Mouse (Mus musculus): Measurements from ENCODE around the gene Fmnl2.

- no peak for TF ChIP-seq POLR2A (IDR thresholded peaks at IDR 0.05; ENCODE audit: insufficient read length, low read depth)
- TF ChIP-seq CEBPB (IDR thresholded peaks at IDR 0.05; ENCODE audit: insufficient read depth, poor library complexity, severe bottlenecking): no peak
- TF ChIP-seq REST (IDR thresholded peaks at IDR 0.05; ENCODE audit: insufficient read depth, insufficient read length): no peak
- no peak for TF ChIP-seq POLR2AphosphoS2 (IDR thresholded peaks at IDR 0.05; ENCODE audit: insufficient read length, low read depth)
- TF ChIP-seq MYOD1 (IDR thresholded peaks at IDR 0.05; ENCODE audit: control insufficient read depth in 1 of 3, insufficient read length in 2 of 3, low read depth in 2 of 3): peak in 1 of 3 experiments; percentile 1
- TF ChIP-seq USF1 (IDR thresholded peaks at IDR 0.05; ENCODE audit: low read depth): no peak
- no peak for TF ChIP-seq MAX (IDR thresholded peaks at IDR 0.05; ENCODE audit: low read depth)
- peak in 1 of 3 experiments; percentile 10 for TF ChIP-seq MYOG (IDR thresholded peaks at IDR 0.05; ENCODE audit: control insufficient read depth in 1 of 3, insufficient read depth in 1 of 3, insufficient read length in 2 of 3, low read depth in 2 of 3)
- no peak for TF ChIP-seq E2F4 (IDR thresholded peaks at IDR 0.05; ENCODE audit: insufficient read depth)
These were observed 121.7 kb downstream of the Fmnl2 start for GRCm38 (mm10) chr2:52979280-52979763.

Measured in myocyte (in vitro differentiated cells).